Mouse (Mus musculus) heart, postnatal 0 days (tissue): ENCODE data around the gene Fam117a. TPM values are rescaled to one million over a fixed set of nuclear protein-coding genes. Genes with fewer than 3 reads are reported as not detected.

Source experiments
- ATAC-seq: fragments of 200-750 bp; cut with Nextera tagmentation; 2 replicates; pipeline ENCODE4 v1.8.0; 2017; ENCODE audit warnings: low read depth, moderate number of reproducible peaks, moderate library complexity; ENCODE audit not compliant: insufficient read depth
- DNase-seq: peaks from one replicate; pipeline ENCODE4 v3.0.0-alpha.2; 2016; ENCODE audit warnings: low spot score
- H3K27ac ChIP-seq: fragments of 300-500 bp; sonication (generic); 2 replicates; pipeline ENCODE4 v1.5.1; 2014; ENCODE audit warnings: low read depth, mild to moderate bottlenecking
- H3K27me3 ChIP-seq: fragments of 300-500 bp; sonication (generic); 2 replicates; pipeline ENCODE4 v1.6.1; 2014; ENCODE audit warnings: low read length, mixed read lengths; ENCODE audit not compliant: control insufficient read depth, insufficient read depth
- H3K36me3 ChIP-seq: fragments of 300-500 bp; sonication (generic); replicated peaks from 2 replicates; pipeline ENCODE4 v1.6.1; 2014; ENCODE audit warnings: low read length, mixed read lengths; ENCODE audit not compliant: control insufficient read depth, insufficient read depth
- H3K4me1 ChIP-seq: fragments of 300-500 bp; sonication (generic); 2 replicates; pipeline ENCODE4 v1.6.1; 2014; ENCODE audit warnings: antibody characterized with exemption; ENCODE audit not compliant: control insufficient read depth, insufficient read depth
- H3K4me2 ChIP-seq: fragments of 300-500 bp; sonication (generic); 2 replicates; pipeline ENCODE4 v1.6.1; 2014; ENCODE audit warnings: low read depth, mild to moderate bottlenecking, low read length, moderate library complexity
- H3K4me3 ChIP-seq: fragments of 300-500 bp; sonication (generic); 2 replicates; pipeline ENCODE4 v1.5.1; 2014; ENCODE audit warnings: low read depth, low read length
- H3K9ac ChIP-seq: fragments of 300-500 bp; sonication (generic); replicated peaks from 2 replicates; pipeline ENCODE4 v1.6.1; 2014; ENCODE audit warnings: low read depth, low read length, mixed read lengths
- H3K9me3 ChIP-seq: fragments of 300-500 bp; sonication (generic); replicated peaks from 2 replicates; pipeline ENCODE4 v1.6.1; 2016; ENCODE audit warnings: low read length; ENCODE audit not compliant: control insufficient read depth
- CTCF ChIP-seq: IDR thresholded peaks from 2 replicates; pipeline ENCODE4 v1.5.1; 2016; ENCODE audit warnings: antibody characterized with exemption, control low read depth, low read depth
- EP300 ChIP-seq: IDR thresholded peaks from 2 replicates; pipeline ENCODE4 v1.6.1; 2016; ENCODE audit warnings: antibody characterized with exemption, low read depth
- WGBS: fragments of 180-500 bp; shearing (Covaris S2); extraction: QIAGEN DNeasy Blood & Tissue Kit; methylation state at CpG from one replicate; pipeline ENCODE4 v1.1.7; 2014; 5-methylcytosine and 5-hydroxymethylcytosine counted together
- polyA plus RNA-seq: library from polyadenylated mRNA; unstranded; fragments of >200 nt; fragmentation: Nextera tagmentation; extraction: Ambion mirVana; gene quantifications from 2 replicates; pipeline ENCODE4 v1.2.1, GENCODE M21; 2015
- total RNA-seq: library from RNA; depleted of rRNA; stranded (reverse); fragments of >200 nt; gene quantifications from 2 replicates; pipeline ENCODE4 v1.2.3, GENCODE M21; 2014; ENCODE audit warnings: low replicate concordance

Fam117a gene
- total and polyA plus RNA-seq, 2 experiments from 2014 or later, result 3.9 to 5.6 TPM

- H3K4me1 ChIP-seq, result peaks cover 19% of the 10 kb centered on the region
- TF ChIP-seq CTCF, result no peak
- no peak for TF ChIP-seq EP300
- H3K27me3 ChIP-seq, result no peaks in the 10 kb centered on the region
- 85% methylated on average over 5 of the region's 5 CpGs for WGBS
- DNase-seq (no peak), ATAC-seq (no peak)
- H3K27ac ChIP-seq, result peak overlapping the region; percentile 35; the same call in 1 of the 2 replicates
- peak overlapping the region; percentile 29; the same call in 1 of the 2 replicates for H3K9ac ChIP-seq
- no peaks in the 10 kb centered on the region for H3K36me3 ChIP-seq
- H3K4me2 ChIP-seq, result peak overlapping the region; percentile 30; the same call in 1 of the 2 replicates
- H3K4me3 ChIP-seq, result no peak overlapping the region
- H3K9me3 ChIP-seq, result no peaks in the 10 kb centered on the region
Measured at GRCm38 (mm10) chr11:95355661-95356011, 18.8 kb downstream of the Fam117a start.

- H3K9me3 ChIP-seq, result no peaks in the 10 kb centered on the region
- WGBS, result 76% methylated on average over 7 of the region's 7 CpGs
- no peaks in the 10 kb centered on the region for H3K27me3 ChIP-seq
- no peak for ATAC-seq
- H3K9ac ChIP-seq, result no peak overlapping the region
- DNase-seq, result no peak
- no peak overlapping the region for H3K4me3 ChIP-seq
- H3K4me1 ChIP-seq, result peaks cover 19% of the 10 kb centered on the region
- H3K36me3 ChIP-seq, result no peaks in the 10 kb centered on the region
- TF ChIP-seq CTCF (no peak), EP300 (no peak)
- no peak overlapping the region; the same call in 1 of the 2 replicates for H3K4me2 ChIP-seq
- peak overlapping the region; percentile 22; the same call in 1 of the 2 replicates for H3K27ac ChIP-seq
Measured at GRCm38 (mm10) chr11:95356039-95356438, 19.2 kb downstream of the Fam117a start.

GRCm38 (mm10) chr11:95356469-95357273 is 19.9 kb downstream of the Fam117a start:
- Histone ChIP-seq H3K9ac (no peak overlapping the region), H3K4me2 (no peak overlapping the region; the same call in 1 of the 2 replicates), H3K27ac (peak overlapping the region; percentile 22; the same call in 1 of the 2 replicates), H3K36me3 (no peaks in the 10 kb centered on the region), H3K4me1 (peaks cover 19% of the 10 kb centered on the region), H3K27me3 (no peaks in the 10 kb centered on the region), H3K4me3 (no peak overlapping the region), H3K9me3 (no peaks in the 10 kb centered on the region)
- WGBS, result 44% methylated on average over 17 of the region's 17 CpGs
- no peak for TF ChIP-seq CTCF
- no peak for TF ChIP-seq EP300
- DNase-seq, result no peak
- ATAC-seq, result peak; percentile 66

- Histone ChIP-seq H3K9me3 (no peaks in the 10 kb centered on the region), H3K27ac (no peak overlapping the region), H3K4me1 (peaks cover 19% of the 10 kb centered on the region), H3K9ac (no peak overlapping the region), H3K4me3 (no peak overlapping the region), H3K4me2 (no peak overlapping the region), H3K27me3 (no peaks in the 10 kb centered on the region), H3K36me3 (no peaks in the 10 kb centered on the region)
- ATAC-seq (no peak), DNase-seq (no peak)
- WGBS, result 50% methylated on average over 3 of the region's 3 CpGs
- TF ChIP-seq CTCF (no peak), EP300 (no peak)
Measured at GRCm38 (mm10) chr11:95358263-95358662, 21.4 kb downstream of the Fam117a start.

GRCm38 (mm10) chr11:95364388-95364787 is 27.6 kb downstream of the Fam117a start:
- TF ChIP-seq CTCF (no peak), EP300 (no peak)
- DNase-seq (no peak), ATAC-seq (no peak)
- Histone ChIP-seq H3K9me3 (no peaks in the 10 kb centered on the region), H3K9ac (no peak overlapping the region), H3K4me1 (peaks cover 25% of the 10 kb centered on the region), H3K27me3 (no peaks in the 10 kb centered on the region), H3K4me2 (no peak overlapping the region), H3K36me3 (no peaks in the 10 kb centered on the region), H3K4me3 (no peak overlapping the region), H3K27ac (no peak overlapping the region)
- 80% methylated on average over 5 of the region's 5 CpGs for WGBS

GRCm38 (mm10) chr11:95365596-95365995 is 28.8 kb downstream of the Fam117a start:
- no peaks in the 10 kb centered on the region for H3K9me3 ChIP-seq
- TF ChIP-seq EP300, result no peak
- TF ChIP-seq CTCF, result 0 out of 2 replicates have a peak, but pooled peaks have one; percentile 0
- DNase-seq (peak; percentile 86), ATAC-seq (peak; percentile 84)
- H3K27ac ChIP-seq, result peak overlapping the region; percentile 77
- H3K4me1 ChIP-seq, result peaks cover 25% of the 10 kb centered on the region
- no peaks in the 10 kb centered on the region for H3K36me3 ChIP-seq
- H3K4me2 ChIP-seq, result no peak overlapping the region
- H3K27me3 ChIP-seq, result no peaks in the 10 kb centered on the region
- H3K9ac ChIP-seq, result no peak overlapping the region
- WGBS, result 19% methylated on average over 10 of the region's 10 CpGs
- no peak overlapping the region for H3K4me3 ChIP-seq
